Mouse (Mus musculus): ENCODE measurements around the gene Nmnat3.

DNA sequence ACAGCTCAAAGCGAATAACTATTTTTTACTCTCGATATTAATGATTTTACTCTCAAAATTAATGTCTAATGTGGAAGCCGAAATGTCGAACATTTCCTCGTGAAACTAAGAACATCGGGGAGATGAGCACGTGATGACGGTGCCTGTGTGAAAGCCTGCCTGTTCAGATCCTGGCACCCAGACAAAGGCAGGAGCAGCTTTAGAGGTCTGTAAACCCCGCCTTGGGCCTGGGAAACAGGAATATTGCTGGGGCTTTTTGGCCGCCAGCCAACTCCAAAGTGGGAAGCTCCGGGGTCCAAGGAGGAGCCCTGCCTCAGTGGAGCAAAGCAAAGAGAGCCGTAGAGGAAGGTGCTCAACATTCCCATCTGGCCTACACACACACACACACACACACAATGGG, 120.5 kb downstream of the Nmnat3 start:
- TF ChIP-seq CTCF (IDR thresholded peaks at IDR 0.05; ENCODE audit: insufficient read depth, low read depth, low read length) (no peak), POLR2A (IDR thresholded peaks at IDR 0.05; ENCODE audit: insufficient read depth, low read depth, low read length) (no peak)

Measured in olfactory bulb, adult 2 months (tissue).